Mouse (Mus musculus): ENCODE results near the gene Stx16.

- no peak for TF ChIP-seq CTCF (IDR thresholded peaks at IDR 0.05; ENCODE audit: extremely low read depth, insufficient read length, insufficient replicate concordance, low read depth, low read length)
- no peak for TF ChIP-seq POLR2A (IDR thresholded peaks at IDR 0.05; ENCODE audit: low read depth, low read length)
Observed at GRCm38 (mm10) chr2:174051081-174051481, 25.0 kb upstream of the Stx16 start.

All from small intestine, adult 2 months (tissue).